Mouse (Mus musculus): ENCODE data around the gene Olfml2a. TPM values are rescaled to one million over a fixed set of nuclear protein-coding genes. Genes with fewer than 3 reads are reported as not detected.

The Olfml2a gene
- total RNA-seq, 2 experiments from 2014 or later, result 2.1 to 2.6 TPM

DNA sequence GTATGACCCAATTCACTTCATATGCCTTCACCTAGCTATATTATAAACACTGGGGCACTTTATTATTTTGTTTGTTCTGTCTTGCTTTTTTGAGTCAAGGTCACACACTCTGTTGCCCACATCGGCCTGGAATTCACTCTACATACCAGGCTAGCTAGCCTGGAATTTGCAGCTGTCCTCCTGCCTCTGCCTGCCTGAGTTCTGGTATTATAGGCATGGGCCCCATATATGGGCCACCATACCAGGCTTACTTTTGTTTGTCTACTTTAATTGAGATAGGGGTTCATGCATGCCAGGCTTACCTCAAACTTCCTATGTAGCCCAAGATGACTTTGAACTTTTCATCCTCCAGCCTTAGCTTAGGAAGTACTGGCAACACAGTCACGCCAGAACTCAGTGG, 10.1 kb downstream of the Olfml2a start:
- no peak overlapping the region for H3K27ac ChIP-seq
- intact Hi-C loops (cut with DNase I), result no loop called here
- DNase-seq (ENCODE audit: extremely low spot score in 1 of 2, low spot score in 2 of 2), result no peak
- no peak for TF ChIP-seq CTCF (IDR thresholded peaks at IDR 0.05)
- H3K4me3 ChIP-seq, result no peak overlapping the region

DNA sequence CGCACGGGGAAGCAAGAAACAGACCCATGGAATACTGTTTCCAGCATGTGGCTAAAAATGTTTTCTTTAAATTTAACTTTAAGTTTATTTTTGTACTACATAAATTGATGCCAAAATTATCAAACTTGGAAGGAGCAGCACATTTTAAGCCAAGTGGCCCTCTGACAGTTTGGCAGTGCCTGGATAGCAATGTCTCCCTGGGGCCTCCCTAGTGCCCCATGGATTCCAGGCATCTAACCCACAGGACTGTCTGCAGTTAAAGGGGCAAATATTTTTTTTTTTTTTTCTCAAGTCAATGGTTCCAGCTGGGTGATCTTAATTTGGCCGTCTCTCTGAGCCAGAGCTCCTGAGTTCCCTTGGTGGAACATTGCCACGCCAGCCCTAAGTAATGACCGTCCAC, 11.4 kb downstream of the Olfml2a start:
- DNase-seq (ENCODE audit: extremely low spot score in 1 of 2, low spot score in 2 of 2), result no peak
- intact Hi-C loops (cut with DNase I), result no loop called here
- Histone ChIP-seq H3K4me3 (no peak overlapping the region), H3K27ac (no peak overlapping the region)
- no peak for TF ChIP-seq CTCF (IDR thresholded peaks at IDR 0.05)

- intact Hi-C loops (cut with DNase I), result no loop called here
- H3K4me3 ChIP-seq, result no peak overlapping the region
- TF ChIP-seq CTCF (IDR thresholded peaks at IDR 0.05), result no peak
- DNase-seq (ENCODE audit: extremely low spot score in 1 of 2, low spot score in 2 of 2), result peak in 1 of 2 experiments; percentile 5
- H3K27ac ChIP-seq, result no peak overlapping the region
Observed at GRCm38 (mm10) chr2:38943977-38944376, 12.2 kb downstream of the Olfml2a start.

- intact Hi-C loops (cut with DNase I), result no loop called here
- H3K4me3 ChIP-seq, result no peak overlapping the region
- no peak for DNase-seq (ENCODE audit: extremely low spot score in 1 of 2, low spot score in 2 of 2)
Observed at GRCm38 (mm10) chr2:38944460-38945161, 12.8 kb downstream of the Olfml2a start.

GRCm38 (mm10) chr2:38947566-38947965, 15.8 kb downstream of the Olfml2a start:
- intact Hi-C loops (cut with DNase I), result no loop called here
- no peak for DNase-seq (ENCODE audit: extremely low spot score in 1 of 2, low spot score in 2 of 2)

More at GRCm38 (mm10) chr2:38944460-38945161, 12.8 kb downstream of the Olfml2a start:
- no peak overlapping the region for H3K27ac ChIP-seq
- peak; percentile 15 for TF ChIP-seq CTCF (IDR thresholded peaks at IDR 0.05)

GRCm38 (mm10) chr2:38950281-38950719, 18.5 kb downstream of the Olfml2a start:
- peak; percentile 74 to 75 for DNase-seq (ENCODE audit: extremely low spot score in 1 of 2, low spot score in 2 of 2)
- intact Hi-C loops (cut with DNase I), result no loop called here
- no peak overlapping the region for H3K4me3 ChIP-seq
- no peak for TF ChIP-seq CTCF (IDR thresholded peaks at IDR 0.05)
- peak overlapping the region; percentile 64; the same call in 1 of the 2 replicates for H3K27ac ChIP-seq

More at GRCm38 (mm10) chr2:38947566-38947965, 15.8 kb downstream of the Olfml2a start:
- no peak overlapping the region for H3K27ac ChIP-seq
- TF ChIP-seq CTCF (IDR thresholded peaks at IDR 0.05), result no peak
- H3K4me3 ChIP-seq, result no peak overlapping the region

GRCm38 (mm10) chr2:38953152-38953883, 21.5 kb downstream of the Olfml2a start:
- H3K27ac ChIP-seq, result no peak overlapping the region

GRCm38 (mm10) chr2:38956062-38956461, 24.3 kb downstream of the Olfml2a start:
- no peak for TF ChIP-seq CTCF (IDR thresholded peaks at IDR 0.05)
- no peak overlapping the region for H3K27ac ChIP-seq
- no peak overlapping the region for H3K4me3 ChIP-seq
- intact Hi-C loops (cut with DNase I), result no loop called here
- no peak for DNase-seq (ENCODE audit: extremely low spot score in 1 of 2, low spot score in 2 of 2)

More at GRCm38 (mm10) chr2:38953152-38953883, 21.5 kb downstream of the Olfml2a start:
- H3K4me3 ChIP-seq, result no peak overlapping the region
- intact Hi-C loops (cut with DNase I), result no loop called here
- DNase-seq (ENCODE audit: extremely low spot score in 1 of 2, low spot score in 2 of 2), result peak; percentile 42 to 63
- TF ChIP-seq CTCF (IDR thresholded peaks at IDR 0.05), result no peak

DNA sequence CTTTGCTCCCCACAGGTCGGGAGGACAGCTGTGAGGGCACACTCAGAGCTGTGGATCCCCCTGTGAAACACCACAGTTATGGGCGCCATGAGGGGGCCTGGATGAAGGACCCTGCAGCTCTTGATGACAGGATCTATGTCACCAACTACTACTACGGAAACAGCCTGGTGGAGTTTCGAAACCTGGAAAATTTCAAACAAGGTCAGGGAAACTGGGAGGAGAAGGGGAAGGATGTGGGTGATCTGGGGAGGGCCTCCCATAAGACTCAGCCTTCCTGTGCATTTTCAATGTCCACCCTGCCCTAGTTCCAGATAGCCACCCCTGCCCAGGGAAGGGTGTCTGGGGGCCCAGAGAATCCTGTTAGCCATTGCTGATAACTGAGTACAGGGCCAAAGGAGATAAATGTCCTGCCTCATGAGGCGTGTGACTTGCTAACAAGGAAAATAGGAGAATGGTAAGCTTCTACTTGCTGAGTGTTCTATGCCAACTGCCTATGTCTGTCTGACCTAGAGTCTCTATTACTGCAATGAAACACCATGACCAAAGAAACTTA, 26.0 kb downstream of the Olfml2a start:
- Histone ChIP-seq H3K27ac (no peak overlapping the region), H3K4me3 (no peak overlapping the region)
- intact Hi-C loops (cut with DNase I), result no loop called here
- TF ChIP-seq CTCF (IDR thresholded peaks at IDR 0.05), result no peak
- no peak for DNase-seq (ENCODE audit: extremely low spot score in 1 of 2, low spot score in 2 of 2)

- no peak for DNase-seq (ENCODE audit: extremely low spot score in 1 of 2, low spot score in 2 of 2)
- intact Hi-C loops (cut with DNase I), result no loop called here
- H3K4me3 ChIP-seq, result no peak overlapping the region
- H3K27ac ChIP-seq, result no peak overlapping the region
- no peak for TF ChIP-seq CTCF (IDR thresholded peaks at IDR 0.05)
Observed at GRCm38 (mm10) chr2:38964198-38964597, 32.4 kb downstream of the Olfml2a start.

GRCm38 (mm10) chr2:38969650-38970049, 37.9 kb downstream of the Olfml2a start:
- Histone ChIP-seq H3K27ac (no peak overlapping the region), H3K4me3 (no peak overlapping the region)
- no peak for TF ChIP-seq CTCF (IDR thresholded peaks at IDR 0.05)
- no peak for DNase-seq (ENCODE audit: extremely low spot score in 1 of 2, low spot score in 2 of 2)
- intact Hi-C loops (cut with DNase I), result no loop called here

GRCm38 (mm10) chr2:38970057-38970456, 38.3 kb downstream of the Olfml2a start:
- no peak overlapping the region for H3K27ac ChIP-seq
- no peak for TF ChIP-seq CTCF (IDR thresholded peaks at IDR 0.05)
- no peak overlapping the region for H3K4me3 ChIP-seq
- intact Hi-C loops (cut with DNase I), result no loop called here
- no peak for DNase-seq (ENCODE audit: extremely low spot score in 1 of 2, low spot score in 2 of 2)
